Mouse (Mus musculus) frontal cortex, adult 2 months (tissue): ENCODE measurements around the gene Ip6k2. TPM values are rescaled to one million over a fixed set of nuclear protein-coding genes. Genes with fewer than 3 reads are reported as not detected.
A peak's percentile ranks its signal among the peaks of the same experiment; 100 is the strongest.

Source experiments
- DNase-seq, 2 experiments: peaks; one replicate each; pipeline ENCODE4 v3.0.0; 2022; ENCODE audit warnings: low spot score in 1 of 2; ENCODE audit errors: extremely low spot score in 1 of 2
- polyA plus RNA-seq: library from polyadenylated mRNA; depleted of rRNA; stranded (reverse); fragments of >200 nt; gene quantifications from 2 replicates; pipeline ENCODE4 v1.2.3, GENCODE M21; 2012

Gene Ip6k2
- polyA plus RNA-seq, 1 experiment = 217 TPM

- peak in 1 of 2 experiments; percentile 26 for DNase-seq
Observed at GRCm38 (mm10) chr9:108815557-108815956, 32.0 kb downstream of the Ip6k2 start.

GRCm38 (mm10) chr9:108819495-108819894 lies 35.9 kb downstream of the Ip6k2 start:
- DNase-seq = peak in 1 of 2 experiments; percentile 81

GRCm38 (mm10) chr9:108820077-108820476 lies 36.5 kb downstream of the Ip6k2 start:
- DNase-seq = no peak

- DNase-seq = peak in 1 of 2 experiments; percentile 34
Observed at GRCm38 (mm10) chr9:108824144-108824685, 40.6 kb downstream of the Ip6k2 start.

GRCm38 (mm10) chr9:108824755-108825413 lies 41.3 kb downstream of the Ip6k2 start:
- peak; percentile 90 to 91 for DNase-seq

GRCm38 (mm10) chr9:108825820-108826699 lies 42.5 kb downstream of the Ip6k2 start, which contains the start of gene Celsr3:
Celsr3 (plus strand) TSS chr9:108826320.
- DNase-seq = peak; percentile 82 to 95

GRCm38 (mm10) chr9:108826700-108827340 lies 43.2 kb downstream of the Ip6k2 start:
- peak in 1 of 2 experiments; percentile 70 for DNase-seq

GRCm38 (mm10) chr9:108827454-108827853 lies 43.9 kb downstream of the Ip6k2 start:
- no peak for DNase-seq

- DNase-seq = no peak
Observed at GRCm38 (mm10) chr9:108827906-108828305, 44.3 kb downstream of the Ip6k2 start.

- DNase-seq = no peak
Observed at GRCm38 (mm10) chr9:108831637-108832036, 48.0 kb downstream of the Ip6k2 start.

- DNase-seq = peak; percentile 69 to 78
Observed at GRCm38 (mm10) chr9:108832390-108833108, 49.0 kb downstream of the Ip6k2 start.

- DNase-seq = peak; percentile 61 to 71
Observed at GRCm38 (mm10) chr9:108842989-108843388, 59.4 kb downstream of the Ip6k2 start.

- DNase-seq = no peak
Observed at GRCm38 (mm10) chr9:108845390-108845789, 61.8 kb downstream of the Ip6k2 start.

GRCm38 (mm10) chr9:108847374-108847773 lies 63.8 kb downstream of the Ip6k2 start:
- no peak for DNase-seq

- no peak for DNase-seq
Observed at GRCm38 (mm10) chr9:108848419-108848818, 64.8 kb downstream of the Ip6k2 start.

GRCm38 (mm10) chr9:108852976-108853375 lies 69.4 kb downstream of the Ip6k2 start, which contains the start of gene Slc26a6:
Slc26a6 (plus strand) TSS chr9:108853283.
- DNase-seq = no peak

GRCm38 (mm10) chr9:108853635-108854240 lies 70.1 kb downstream of the Ip6k2 start:
- peak; percentile 88 to 96 for DNase-seq

- DNase-seq = peak; percentile 73 to 88
Observed at GRCm38 (mm10) chr9:108854241-108854696, 70.7 kb downstream of the Ip6k2 start.

GRCm38 (mm10) chr9:108855335-108855734 lies 71.7 kb downstream of the Ip6k2 start:
- DNase-seq = no peak
